Mouse (Mus musculus): ENCODE data around the gene Esr1. TPM values are rescaled to one million over a fixed set of nuclear protein-coding genes. Genes with fewer than 3 reads are reported as not detected.

Esr1 gene
- total and polyA plus RNA-seq, 2 experiments: 12.2 to 30.3 TPM

GRCm38 (mm10) chr10:4621505-4621815 lies 10.1 kb downstream of the Esr1 start:
- no peaks in the 10 kb centered on the region for H3K36me3 ChIP-seq (ENCODE audit: control insufficient read depth, insufficient read depth, low read length)
- H3K27ac ChIP-seq (replicated peaks; ENCODE audit: insufficient read depth, low read depth, low read length): peak overlapping the region; percentile 91
- peaks cover 36% of the 10 kb centered on the region for H3K4me1 ChIP-seq (ENCODE audit: control insufficient read depth, insufficient read depth, low read length)
- DNase-seq (ENCODE audit: extremely low read depth, low read depth, low spot score): peak; percentile 57
- no peak overlapping the region for H3K4me3 ChIP-seq (ENCODE audit: insufficient read depth, low read depth, low read length)
- 24% methylated on average over 5 of the region's 5 CpGs for WGBS
- no peak for TF ChIP-seq CTCF (IDR thresholded peaks at IDR 0.05; ENCODE audit: low read depth, low read length)
- no peak for TF ChIP-seq POLR2A (IDR thresholded peaks at IDR 0.05; ENCODE audit: extremely low read depth, insufficient read depth, low read length)
- H3K79me2 ChIP-seq (ENCODE audit: control insufficient read depth, insufficient read depth, low read length): peaks cover 3% of the 10 kb centered on the region; the same call in 1 of the 2 replicates
- peak overlapping the region; percentile 65 for H3K9ac ChIP-seq (ENCODE audit: low read depth, low read length)
- H3K27me3 ChIP-seq (ENCODE audit: control insufficient read depth, insufficient read depth, low read length): no peaks in the 10 kb centered on the region

GRCm38 (mm10) chr10:4623319-4623718 lies 11.9 kb downstream of the Esr1 start:
- H3K27ac ChIP-seq (replicated peaks; ENCODE audit: insufficient read depth, low read depth, low read length): 0 out of 2 replicates have a peak overlapping the region, but pooled peaks have one; percentile 16
- H3K36me3 ChIP-seq (ENCODE audit: control insufficient read depth, insufficient read depth, low read length): no peaks in the 10 kb centered on the region
- no peaks in the 10 kb centered on the region for H3K27me3 ChIP-seq (ENCODE audit: control insufficient read depth, insufficient read depth, low read length)
- no peak overlapping the region for H3K9ac ChIP-seq (ENCODE audit: low read depth, low read length)
- TF ChIP-seq CTCF (IDR thresholded peaks at IDR 0.05; ENCODE audit: low read depth, low read length) (no peak), POLR2A (IDR thresholded peaks at IDR 0.05; ENCODE audit: extremely low read depth, insufficient read depth, low read length) (no peak)
- H3K79me2 ChIP-seq (ENCODE audit: control insufficient read depth, insufficient read depth, low read length): peaks cover 9% of the 10 kb centered on the region; the same call in 1 of the 2 replicates
- no peak overlapping the region for H3K4me3 ChIP-seq (ENCODE audit: insufficient read depth, low read depth, low read length)
- peak; percentile 35 for DNase-seq (ENCODE audit: extremely low read depth, low read depth, low spot score)
- peaks cover 28% of the 10 kb centered on the region for H3K4me1 ChIP-seq (ENCODE audit: control insufficient read depth, insufficient read depth, low read length)

GRCm38 (mm10) chr10:4624581-4624980 lies 13.2 kb downstream of the Esr1 start:
- peaks cover 20% of the 10 kb centered on the region for H3K4me1 ChIP-seq (ENCODE audit: control insufficient read depth, insufficient read depth, low read length)
- H3K9ac ChIP-seq (ENCODE audit: low read depth, low read length): no peak overlapping the region
- H3K36me3 ChIP-seq (ENCODE audit: control insufficient read depth, insufficient read depth, low read length): no peaks in the 10 kb centered on the region
- H3K79me2 ChIP-seq (ENCODE audit: control insufficient read depth, insufficient read depth, low read length): peaks cover 9% of the 10 kb centered on the region; the same call in 1 of the 2 replicates
- peak overlapping the region; percentile 77 for H3K27ac ChIP-seq (replicated peaks; ENCODE audit: insufficient read depth, low read depth, low read length)
- TF ChIP-seq CTCF (IDR thresholded peaks at IDR 0.05; ENCODE audit: low read depth, low read length): no peak
- no peak for TF ChIP-seq POLR2A (IDR thresholded peaks at IDR 0.05; ENCODE audit: extremely low read depth, insufficient read depth, low read length)
- H3K27me3 ChIP-seq (ENCODE audit: control insufficient read depth, insufficient read depth, low read length): no peaks in the 10 kb centered on the region
- no peak overlapping the region for H3K4me3 ChIP-seq (ENCODE audit: insufficient read depth, low read depth, low read length)
- DNase-seq (ENCODE audit: extremely low read depth, low read depth, low spot score): peak; percentile 87
- WGBS: 34% methylated on average over 4 of the region's 4 CpGs

GRCm38 (mm10) chr10:4625300-4625699 lies 13.9 kb downstream of the Esr1 start:
- DNase-seq (ENCODE audit: extremely low read depth, low read depth, low spot score): peak; percentile 92
- no peak overlapping the region for H3K4me3 ChIP-seq (ENCODE audit: insufficient read depth, low read depth, low read length)
- peak overlapping the region; percentile 73 for H3K27ac ChIP-seq (replicated peaks; ENCODE audit: insufficient read depth, low read depth, low read length)
- no peaks in the 10 kb centered on the region for H3K36me3 ChIP-seq (ENCODE audit: control insufficient read depth, insufficient read depth, low read length)
- no peaks in the 10 kb centered on the region for H3K27me3 ChIP-seq (ENCODE audit: control insufficient read depth, insufficient read depth, low read length)
- H3K79me2 ChIP-seq (ENCODE audit: control insufficient read depth, insufficient read depth, low read length): peaks cover 9% of the 10 kb centered on the region; the same call in 1 of the 2 replicates
- peaks cover 20% of the 10 kb centered on the region for H3K4me1 ChIP-seq (ENCODE audit: control insufficient read depth, insufficient read depth, low read length)
- TF ChIP-seq POLR2A (IDR thresholded peaks at IDR 0.05; ENCODE audit: extremely low read depth, insufficient read depth, low read length) (no peak), CTCF (IDR thresholded peaks at IDR 0.05; ENCODE audit: low read depth, low read length) (no peak)
- peak overlapping the region; percentile 31 for H3K9ac ChIP-seq (ENCODE audit: low read depth, low read length)
- WGBS: 25% methylated on average over 6 of the region's 6 CpGs

GRCm38 (mm10) chr10:4626432-4626831 lies 15.0 kb downstream of the Esr1 start:
- Histone ChIP-seq H3K27me3 (ENCODE audit: control insufficient read depth, insufficient read depth, low read length) (no peaks in the 10 kb centered on the region), H3K36me3 (ENCODE audit: control insufficient read depth, insufficient read depth, low read length) (no peaks in the 10 kb centered on the region), H3K4me3 (ENCODE audit: insufficient read depth, low read depth, low read length) (no peak overlapping the region), H3K4me1 (ENCODE audit: control insufficient read depth, insufficient read depth, low read length) (peaks cover 16% of the 10 kb centered on the region), H3K9ac (ENCODE audit: low read depth, low read length) (no peak overlapping the region), H3K27ac (replicated peaks; ENCODE audit: insufficient read depth, low read depth, low read length) (no peak overlapping the region), H3K79me2 (ENCODE audit: control insufficient read depth, insufficient read depth, low read length) (peaks cover 9% of the 10 kb centered on the region; the same call in 1 of the 2 replicates)
- TF ChIP-seq POLR2A (IDR thresholded peaks at IDR 0.05; ENCODE audit: extremely low read depth, insufficient read depth, low read length) (no peak), CTCF (IDR thresholded peaks at IDR 0.05; ENCODE audit: low read depth, low read length) (peak; percentile 88)
- WGBS: 74% methylated on average over 7 of the region's 7 CpGs
- peak; percentile 42 for DNase-seq (ENCODE audit: extremely low read depth, low read depth, low spot score)

GRCm38 (mm10) chr10:4626996-4627395 lies 15.6 kb downstream of the Esr1 start:
- no peak for DNase-seq (ENCODE audit: extremely low read depth, low read depth, low spot score)
- Histone ChIP-seq H3K27ac (replicated peaks; ENCODE audit: insufficient read depth, low read depth, low read length) (no peak overlapping the region), H3K9ac (ENCODE audit: low read depth, low read length) (no peak overlapping the region), H3K27me3 (ENCODE audit: control insufficient read depth, insufficient read depth, low read length) (no peaks in the 10 kb centered on the region), H3K4me1 (ENCODE audit: control insufficient read depth, insufficient read depth, low read length) (peaks cover 12% of the 10 kb centered on the region), H3K36me3 (ENCODE audit: control insufficient read depth, insufficient read depth, low read length) (no peaks in the 10 kb centered on the region), H3K79me2 (ENCODE audit: control insufficient read depth, insufficient read depth, low read length) (peaks cover 9% of the 10 kb centered on the region; the same call in 1 of the 2 replicates), H3K4me3 (ENCODE audit: insufficient read depth, low read depth, low read length) (no peak overlapping the region)
- TF ChIP-seq CTCF (IDR thresholded peaks at IDR 0.05; ENCODE audit: low read depth, low read length) (no peak), POLR2A (IDR thresholded peaks at IDR 0.05; ENCODE audit: extremely low read depth, insufficient read depth, low read length) (no peak)
- 92% methylated on average over 8 of the region's 8 CpGs for WGBS
